Mouse (Mus musculus): ENCODE data around the gene Tbxas1.

Tbxas1 gene

DNA sequence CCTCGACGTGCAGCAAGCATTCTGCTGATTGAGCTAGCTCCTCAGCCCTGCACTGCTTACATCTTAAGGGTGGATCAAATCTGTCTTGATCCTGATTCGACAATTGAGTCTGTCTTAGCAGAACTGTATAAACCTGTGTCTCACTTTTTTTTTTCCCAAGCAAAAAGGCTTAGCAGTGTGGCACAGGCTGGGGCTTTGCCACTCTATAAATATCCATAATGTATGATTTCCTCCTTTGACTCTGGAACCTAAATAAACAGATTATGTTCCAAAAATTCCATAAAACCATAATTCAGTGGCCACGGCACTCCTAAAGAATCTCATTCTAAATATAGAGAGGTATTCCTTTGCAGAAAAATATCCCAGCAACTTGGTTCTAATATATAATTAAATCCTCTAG, 122.6 kb downstream of the Tbxas1 start:
- no peak for DNase-seq (ENCODE audit: low spot score)

GRCm38 (mm10) chr6:39003126-39003525, 127.9 kb downstream of the Tbxas1 start:
- DNase-seq (ENCODE audit: low spot score): no peak

DNA sequence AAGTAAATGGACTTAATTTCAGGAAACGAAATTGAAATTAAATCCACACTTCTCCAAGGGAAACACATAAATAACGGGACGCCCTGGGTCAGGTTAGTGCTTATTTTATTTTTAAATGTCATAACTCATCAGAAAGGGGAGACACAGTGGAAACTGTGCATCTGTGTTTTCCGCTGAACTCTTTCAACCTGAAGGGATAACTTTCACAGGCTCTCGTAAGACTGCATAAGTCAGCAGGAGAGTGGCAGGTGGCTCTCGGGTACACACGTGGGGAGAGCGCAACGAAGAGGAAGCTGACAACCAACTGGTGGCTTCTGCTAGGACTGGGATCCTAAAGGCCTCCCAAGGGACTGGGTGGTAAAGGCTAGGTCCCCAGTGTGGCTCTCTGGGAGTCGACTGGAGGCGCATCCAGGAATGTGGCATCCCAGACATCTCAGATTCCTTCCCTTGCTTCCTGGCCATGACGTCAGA, 128.8 kb downstream of the Tbxas1 start:
- no peak for DNase-seq (ENCODE audit: low spot score)

DNA sequence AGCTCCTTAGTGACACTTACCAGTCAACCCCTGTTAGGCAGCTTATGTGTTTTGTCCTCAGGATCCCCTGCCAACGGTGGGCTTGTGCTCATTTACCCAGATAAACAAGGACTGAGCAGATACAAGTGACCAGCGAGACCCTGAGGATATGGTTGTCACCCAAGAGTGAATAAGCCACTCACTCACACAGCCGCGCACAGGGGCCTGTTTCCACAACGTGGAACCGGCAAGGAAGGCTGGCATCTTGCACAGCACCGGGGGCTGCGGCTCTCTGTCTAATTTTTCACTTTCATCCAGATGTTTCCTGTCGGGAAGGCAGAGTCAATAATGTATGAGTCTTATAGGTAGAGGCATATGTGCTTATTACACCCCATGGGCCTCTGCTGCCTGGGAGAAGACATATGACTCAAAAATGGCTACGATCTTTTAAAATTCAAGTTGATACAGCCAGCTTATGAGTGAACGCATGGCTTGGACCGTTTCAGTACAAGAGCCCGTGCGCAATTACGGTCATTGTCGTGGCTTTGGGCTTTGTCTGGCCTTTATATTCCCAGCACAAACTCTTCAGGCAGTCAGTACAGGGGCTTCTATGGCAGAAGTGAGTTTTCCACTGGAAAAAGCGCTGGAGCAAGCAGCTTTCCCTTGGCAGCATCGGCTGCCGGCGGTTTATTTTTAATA, 130.2 kb downstream of the Tbxas1 start:
- no peak for DNase-seq (ENCODE audit: low spot score)

DNA sequence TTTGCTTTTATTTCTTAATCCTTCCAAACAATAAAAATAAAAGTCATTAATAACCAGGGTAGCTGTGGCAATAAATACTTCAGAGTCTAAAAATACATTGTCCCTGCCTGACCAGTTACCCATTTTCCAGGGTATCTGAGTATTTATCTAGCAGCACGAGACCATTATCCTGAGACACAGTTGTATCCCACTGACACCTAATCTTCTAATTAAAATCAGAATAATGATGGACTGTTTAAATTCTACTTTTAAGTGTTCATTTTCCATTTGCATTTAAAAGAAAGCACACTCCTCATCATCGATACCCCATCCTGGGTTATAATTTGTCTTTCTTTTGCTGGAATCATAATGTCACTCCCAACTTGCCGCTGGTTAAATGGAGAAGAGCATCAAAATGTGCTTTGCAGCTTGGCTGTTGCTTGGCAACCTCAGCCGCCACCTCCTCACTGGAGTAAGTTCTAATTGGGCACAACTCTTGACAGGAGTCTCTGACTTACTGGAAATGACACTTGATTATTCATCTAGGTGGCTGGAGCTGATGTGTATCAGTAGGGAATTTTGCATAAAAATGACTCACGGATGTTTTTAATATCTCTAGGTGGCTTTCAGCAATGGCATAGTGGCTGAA, 130.9 kb downstream of the Tbxas1 start:
- DNase-seq (ENCODE audit: low spot score): no peak

DNA sequence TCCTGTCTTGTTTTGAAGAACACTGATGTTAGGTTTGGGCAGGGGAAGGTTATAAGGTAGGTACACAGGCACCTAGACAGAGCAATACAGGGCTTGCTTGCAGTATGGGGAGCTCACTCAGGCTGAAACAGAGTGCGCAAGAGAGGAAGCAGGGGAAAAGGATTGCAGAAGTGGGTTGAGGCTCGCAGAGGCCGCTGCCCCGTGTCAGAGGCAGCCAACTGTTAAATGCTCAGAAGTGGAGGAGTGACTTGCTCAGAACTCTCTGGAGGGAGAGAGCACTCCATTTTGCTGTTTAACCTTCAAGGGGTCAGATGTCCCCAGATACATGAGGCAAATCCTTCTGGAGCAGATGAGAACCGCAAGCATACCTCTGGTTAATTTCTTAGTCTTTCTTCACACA, 132.0 kb downstream of the Tbxas1 start:
- no peak for DNase-seq (ENCODE audit: low spot score)

DNA sequence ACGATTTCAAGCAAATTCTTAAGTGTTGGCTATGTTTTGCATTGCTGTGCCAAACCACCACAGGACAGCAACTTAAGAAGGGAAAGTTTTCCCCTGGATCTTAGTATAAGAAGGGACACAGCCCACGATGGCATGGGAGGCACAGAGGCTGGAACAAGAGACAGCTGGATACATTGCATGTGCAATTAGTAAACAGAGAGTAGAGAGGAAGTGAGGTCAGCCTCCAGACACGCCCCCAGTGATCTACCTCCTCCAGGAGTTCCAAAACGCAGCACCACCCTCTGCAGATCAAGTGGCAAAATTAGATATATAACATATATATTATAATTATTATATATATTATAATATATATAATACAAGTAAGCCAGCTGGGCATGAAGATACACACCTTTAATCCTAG, 132.9 kb downstream of the Tbxas1 start:
- DNase-seq (ENCODE audit: low spot score): no peak

GRCm38 (mm10) chr6:39013034-39013832, 138.0 kb downstream of the Tbxas1 start:
- no peak for DNase-seq (ENCODE audit: low spot score)

GRCm38 (mm10) chr6:39017942-39018341, 142.7 kb downstream of the Tbxas1 start:
- DNase-seq (ENCODE audit: low spot score): no peak

DNA sequence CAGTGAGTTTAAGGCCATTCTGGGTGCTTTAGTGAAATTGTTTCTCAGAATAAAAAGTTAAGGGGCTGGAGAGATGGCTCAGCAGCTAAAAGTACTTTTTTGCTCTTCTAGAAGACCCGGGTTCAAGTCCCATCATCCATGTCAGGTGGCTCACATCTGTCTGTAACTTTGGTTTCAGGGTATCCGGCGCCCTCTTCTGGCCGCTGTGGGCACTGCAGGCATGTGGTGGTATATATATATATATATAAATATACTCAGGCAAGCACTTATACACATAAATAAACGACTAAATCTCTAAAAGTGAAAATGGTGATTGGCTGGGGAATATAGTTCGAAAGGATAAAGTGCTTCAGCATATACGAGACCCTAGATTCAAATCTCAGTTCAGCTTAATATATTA, 143.6 kb downstream of the Tbxas1 start:
- DNase-seq (ENCODE audit: low spot score): no peak

DNA sequence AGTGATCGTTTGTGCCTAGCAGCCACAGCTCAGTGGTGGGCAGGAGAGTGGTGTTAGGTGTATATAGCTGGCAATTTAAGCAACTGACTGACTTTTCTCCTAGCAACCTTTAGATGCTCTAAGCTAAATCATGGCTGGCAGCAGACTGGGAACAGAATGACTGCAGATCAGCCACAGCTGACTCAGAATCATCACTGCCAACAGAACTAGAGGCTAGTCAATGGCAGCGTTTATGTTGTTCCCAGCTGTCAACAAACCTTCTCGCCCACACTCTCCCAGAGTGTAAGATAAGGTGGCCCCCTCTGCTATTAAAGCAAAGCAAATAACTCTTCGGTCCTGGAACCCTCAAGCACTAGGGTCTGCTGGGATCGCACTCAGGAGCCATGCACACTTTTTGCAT, 144.0 kb downstream of the Tbxas1 start:
- DNase-seq (ENCODE audit: low spot score): no peak

GRCm38 (mm10) chr6:39021909-39022308, 146.7 kb downstream of the Tbxas1 start:
- DNase-seq (ENCODE audit: low spot score): no peak

GRCm38 (mm10) chr6:39022461-39023181, 147.4 kb downstream of the Tbxas1 start:
- no peak for DNase-seq (ENCODE audit: low spot score)

- no peak for DNase-seq (ENCODE audit: low spot score)
Measured at GRCm38 (mm10) chr6:39024631-39025030, 149.4 kb downstream of the Tbxas1 start.

- no peak for DNase-seq (ENCODE audit: low spot score)
Measured at GRCm38 (mm10) chr6:39025038-39025437, 149.8 kb downstream of the Tbxas1 start.

DNA sequence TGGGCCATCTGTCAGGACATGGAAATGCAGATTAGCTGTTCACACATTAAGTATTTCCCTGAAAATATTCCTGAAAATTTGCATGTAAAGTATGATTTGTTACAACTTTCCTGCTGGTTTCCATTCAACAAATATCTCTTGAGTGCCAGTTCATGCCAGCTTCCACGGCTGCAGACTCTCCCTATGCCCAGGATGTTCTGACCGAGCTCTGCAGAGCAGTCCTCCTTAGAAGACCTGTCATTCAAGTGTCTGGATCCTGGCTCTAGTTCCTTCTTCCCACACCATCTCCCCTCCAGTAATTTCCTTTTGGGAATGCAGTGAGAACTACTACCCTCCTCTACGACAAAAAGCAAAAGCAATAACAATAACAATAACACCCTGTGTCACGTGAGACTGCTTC, 155.5 kb downstream of the Tbxas1 start:
- DNase-seq (ENCODE audit: low spot score): no peak

GRCm38 (mm10) chr6:39033676-39034075, 158.5 kb downstream of the Tbxas1 start:
- DNase-seq (ENCODE audit: low spot score): no peak

- no peak for DNase-seq (ENCODE audit: low spot score)
Measured at GRCm38 (mm10) chr6:39035039-39035438, 159.8 kb downstream of the Tbxas1 start.

GRCm38 (mm10) chr6:39036204-39036603, 161.0 kb downstream of the Tbxas1 start:
- DNase-seq (ENCODE audit: low spot score): no peak

GRCm38 (mm10) chr6:39040451-39040850, 165.2 kb downstream of the Tbxas1 start:
- no peak for DNase-seq (ENCODE audit: low spot score)

GRCm38 (mm10) chr6:39049141-39049540, 173.9 kb downstream of the Tbxas1 start:
- peak; percentile 33 for DNase-seq (ENCODE audit: low spot score)

DNA sequence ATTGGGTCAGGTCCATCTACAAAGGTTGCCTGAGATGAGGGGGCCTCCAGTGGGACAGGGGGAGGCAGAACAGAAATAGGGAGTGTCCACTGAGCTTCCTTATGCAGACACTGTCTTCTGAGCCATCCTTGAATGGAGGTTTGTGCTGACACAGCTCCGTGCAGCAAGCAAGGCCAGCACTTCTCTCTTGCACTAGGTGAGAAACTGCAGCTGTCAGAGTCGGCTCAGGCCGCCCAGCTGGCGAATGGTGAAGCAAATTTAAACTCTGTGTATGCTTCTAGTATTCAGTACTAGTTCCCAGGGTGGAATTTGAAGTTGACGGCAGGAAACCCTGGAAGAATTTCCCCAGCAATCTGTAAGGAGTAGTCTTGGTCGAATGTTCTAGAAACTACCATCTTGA, 175.6 kb downstream of the Tbxas1 start:
- DNase-seq (ENCODE audit: low spot score): no peak
